21 mouse cellular contexts compared by ENCODE assay signal in genomic region chr13:54847764-54848183, GRCm38 (mm10). TPM values are rescaled to one million over a fixed set of nuclear protein-coding genes. Genes with fewer than 3 reads are reported as not detected.
DNase-seq lines count a peak whose midpoint lies in the region; ATAC-seq lines count a peak whose summit lies in the region.
"Had no signal": no experiment of that assay in that cellular context is flagged by ENCODE, and none has a peak within 500 bp of the region (broad histone marks: within the 10 kb centered on the region; RNA-seq: fewer than 3 reads in every experiment).

No protein-coding gene starts in this region.

- no peaks in the 10 kb centered on the region for H3K9me3 ChIP-seq in midbrain, embryonic 13.5 days
- no peaks in the 10 kb centered on the region for H3K9me3 ChIP-seq in midbrain, embryonic 10.5 days (replicated peaks)
- H3K9me3 ChIP-seq in embryonic facial prominence, embryonic 13.5 days, result no peaks in the 10 kb centered on the region
- no peaks in the 10 kb centered on the region for H3K9me3 ChIP-seq in hindbrain, embryonic 13.5 days
- H3K9me3 ChIP-seq in midbrain, embryonic 16.5 days (replicated peaks; ENCODE audit: control insufficient read depth, low read length, poor library complexity, severe bottlenecking), result no peaks in the 10 kb centered on the region
- H3K9me3 ChIP-seq in heart, embryonic 11.5 days (replicated peaks; ENCODE audit: control insufficient read depth, low read length), result no peaks in the 10 kb centered on the region
- H3K9me3 ChIP-seq: embryonic facial prominence, embryonic 15.5 days; kidney, embryonic 15.5 days; liver, embryonic 13.5 days had no signal

- no peak for DNase-seq in midbrain, embryonic 10.5 days (ENCODE audit: low spot score)
- no peak for DNase-seq in right cerebral cortex, postnatal 14 days
- DNase-seq: adrenal gland, adult 2 months; B cell, adult 2 months; cerebellum, adult 2 months; cerebellum, postnatal 36 days; embryo, embryonic 11 days; gastrocnemius, adult 2 months; kidney, postnatal 4 days; liver, embryonic 13.5 days; lung, adult 2 months; lung, postnatal 14 days; thymus, postnatal 14 days had no signal

- no peak overlapping the region for H3K4me2 ChIP-seq in midbrain, embryonic 13.5 days (replicated peaks)
- no peak overlapping the region for H3K4me2 ChIP-seq in embryonic facial prominence, embryonic 13.5 days
- no peak overlapping the region for H3K4me2 ChIP-seq in hindbrain, embryonic 13.5 days
- no peak overlapping the region for H3K4me2 ChIP-seq in midbrain, embryonic 16.5 days (ENCODE audit: low read length)
- no peak overlapping the region for H3K4me2 ChIP-seq in heart, embryonic 11.5 days
- H3K4me2 ChIP-seq: embryonic facial prominence, embryonic 15.5 days; kidney, embryonic 15.5 days; liver, embryonic 13.5 days had no signal

- H3K36me3 ChIP-seq in midbrain, embryonic 13.5 days, result no peaks in the 10 kb centered on the region
- H3K36me3 ChIP-seq in midbrain, embryonic 10.5 days, result no peaks in the 10 kb centered on the region
- no peaks in the 10 kb centered on the region for H3K36me3 ChIP-seq in embryonic facial prominence, embryonic 13.5 days
- H3K36me3 ChIP-seq in hindbrain, embryonic 13.5 days, result no peaks in the 10 kb centered on the region
- H3K36me3 ChIP-seq in midbrain, embryonic 16.5 days (ENCODE audit: control insufficient read depth, insufficient read depth, low read length), result no peaks in the 10 kb centered on the region
- no peaks in the 10 kb centered on the region for H3K36me3 ChIP-seq in heart, embryonic 11.5 days (ENCODE audit: control insufficient read depth, insufficient read depth, low read length)
- H3K36me3 ChIP-seq: embryonic facial prominence, embryonic 15.5 days; kidney, embryonic 15.5 days; liver, embryonic 13.5 days had no signal

- ATAC-seq in midbrain, embryonic 13.5 days, result peak; percentile 44; the same call in 1 of the 2 replicates
- no peak for ATAC-seq in embryonic facial prominence, embryonic 13.5 days (ENCODE audit: insufficient number of reproducible peaks, insufficient read depth, low FRiP score, low TSS enrichment, low read depth)
- ATAC-seq in hindbrain, embryonic 13.5 days (ENCODE audit: low FRiP score), result peak; percentile 77
- peak; percentile 53; the same call in 1 of the 2 replicates for ATAC-seq in midbrain, embryonic 16.5 days
- no peak for ATAC-seq in heart, embryonic 11.5 days (replicated peaks; ENCODE audit: insufficient number of reproducible peaks, low FRiP score, low TSS enrichment)
- ATAC-seq: intestine, embryonic 16.5 days had no signal

- no peak overlapping the region for H3K4me3 ChIP-seq in midbrain, embryonic 13.5 days (replicated peaks)
- no peak overlapping the region for H3K4me3 ChIP-seq in midbrain, embryonic 10.5 days
- H3K4me3 ChIP-seq in embryonic facial prominence, embryonic 13.5 days, result no peak overlapping the region
- no peak overlapping the region for H3K4me3 ChIP-seq in hindbrain, embryonic 13.5 days
- H3K4me3 ChIP-seq in midbrain, embryonic 16.5 days (ENCODE audit: low read depth, low read length), result no peak overlapping the region
- H3K4me3 ChIP-seq in heart, embryonic 11.5 days (ENCODE audit: low read depth, low read length), result no peak overlapping the region
- H3K4me3 ChIP-seq: embryonic facial prominence, embryonic 15.5 days; gastrocnemius, adult 2 months; kidney, embryonic 15.5 days; liver, embryonic 13.5 days had no signal

- 36% methylated on average over 3 of the region's 3 CpGs for WGBS in midbrain, embryonic 13.5 days
- 65% methylated on average over 3 of the region's 3 CpGs for WGBS in midbrain, embryonic 10.5 days
- 54% methylated on average over 3 of the region's 3 CpGs for WGBS in embryonic facial prominence, embryonic 13.5 days
- WGBS in hindbrain, embryonic 13.5 days, result 30% methylated on average over 3 of the region's 3 CpGs
- 49% methylated on average over 3 of the region's 3 CpGs for WGBS in midbrain, embryonic 16.5 days
- 43% methylated on average over 3 of the region's 3 CpGs for WGBS in heart, embryonic 11.5 days (ENCODE audit: insufficient replicate concordance)

- H3K4me1 ChIP-seq in midbrain, embryonic 13.5 days (replicated peaks), result peaks cover 16% of the 10 kb centered on the region
- H3K4me1 ChIP-seq in midbrain, embryonic 10.5 days, result peaks cover 12% of the 10 kb centered on the region
- no peaks in the 10 kb centered on the region for H3K4me1 ChIP-seq in embryonic facial prominence, embryonic 13.5 days
- peaks cover 11% of the 10 kb centered on the region for H3K4me1 ChIP-seq in hindbrain, embryonic 13.5 days (replicated peaks)
- peaks cover 13% of the 10 kb centered on the region for H3K4me1 ChIP-seq in midbrain, embryonic 16.5 days (ENCODE audit: control insufficient read depth, insufficient read depth, low read length)
- H3K4me1 ChIP-seq in heart, embryonic 11.5 days (ENCODE audit: control insufficient read depth, insufficient read depth, low read length), result no peaks in the 10 kb centered on the region
- H3K4me1 ChIP-seq: embryonic facial prominence, embryonic 15.5 days; kidney, embryonic 15.5 days; liver, embryonic 13.5 days had no signal

- H3K9ac ChIP-seq in midbrain, embryonic 13.5 days (replicated peaks), result 0 out of 2 replicates have a peak overlapping the region, but pooled peaks have one; percentile 7
- H3K9ac ChIP-seq in embryonic facial prominence, embryonic 13.5 days, result 0 out of 2 replicates have a peak overlapping the region, but pooled peaks have one; percentile 17
- peak overlapping the region; percentile 39; the same call in 1 of the 2 replicates for H3K9ac ChIP-seq in hindbrain, embryonic 13.5 days
- H3K9ac ChIP-seq in midbrain, embryonic 16.5 days (ENCODE audit: low read depth, low read length), result 0 out of 2 replicates have a peak overlapping the region, but pooled peaks have one; percentile 14
- H3K9ac ChIP-seq in heart, embryonic 11.5 days (ENCODE audit: low read depth, low read length), result no peak overlapping the region
- H3K9ac ChIP-seq: embryonic facial prominence, embryonic 15.5 days; kidney, embryonic 15.5 days; liver, embryonic 13.5 days had no signal

- H3K27ac ChIP-seq in midbrain, embryonic 13.5 days, result 0 out of 2 replicates have a peak overlapping the region, but pooled peaks have one; percentile 5
- H3K27ac ChIP-seq in midbrain, embryonic 10.5 days (replicated peaks), result no peak overlapping the region
- no peak overlapping the region for H3K27ac ChIP-seq in embryonic facial prominence, embryonic 13.5 days
- peak overlapping the region; percentile 77 for H3K27ac ChIP-seq in hindbrain, embryonic 13.5 days
- peak overlapping the region; percentile 31; the same call in 1 of the 2 replicates for H3K27ac ChIP-seq in midbrain, embryonic 16.5 days (ENCODE audit: low read length)
- H3K27ac ChIP-seq in heart, embryonic 11.5 days (ENCODE audit: low read depth, low read length), result no peak overlapping the region
- H3K27ac ChIP-seq: embryonic facial prominence, embryonic 15.5 days; gastrocnemius, adult 2 months; kidney, embryonic 15.5 days; liver, embryonic 13.5 days had no signal

- no peaks in the 10 kb centered on the region; the same call in 1 of the 2 replicates for H3K27me3 ChIP-seq in midbrain, embryonic 13.5 days
- H3K27me3 ChIP-seq in midbrain, embryonic 10.5 days (ENCODE audit: low read depth, poor library complexity, severe bottlenecking), result peaks cover 20% of the 10 kb centered on the region; the same call in 1 of the 2 replicates
- H3K27me3 ChIP-seq in embryonic facial prominence, embryonic 13.5 days, result no peaks in the 10 kb centered on the region
- H3K27me3 ChIP-seq in hindbrain, embryonic 13.5 days, result peaks cover 9% of the 10 kb centered on the region
- no peaks in the 10 kb centered on the region for H3K27me3 ChIP-seq in midbrain, embryonic 16.5 days (ENCODE audit: control insufficient read depth, insufficient read depth, low read depth, low read length)
- H3K27me3 ChIP-seq in heart, embryonic 11.5 days (ENCODE audit: control insufficient read depth, insufficient read depth, low read length), result peaks cover 2% of the 10 kb centered on the region; the same call in 1 of the 2 replicates
- H3K27me3 ChIP-seq: embryonic facial prominence, embryonic 15.5 days; liver, embryonic 13.5 days had no signal

RNA-seq across cellular contexts. Expression of gene Tspan17, which starts 58.6 kb away (rescaled TPM):
- 28.3 and 30.5 TPM in 2 replicates for polyA plus RNA-seq in midbrain, embryonic 13.5 days (2015; fragmentation: Nextera tagmentation; extraction: Ambion mirVana)
- polyA plus RNA-seq in midbrain, embryonic 10.5 days (2016; fragmentation: Nextera tagmentation; extraction: Ambion mirVana), result 12.9 and 20.6 TPM in 2 replicates
- polyA plus RNA-seq in embryonic facial prominence, embryonic 13.5 days (2015; fragmentation: Nextera tagmentation; extraction: Ambion mirVana), result 7.5 and 7.6 TPM in 2 replicates
- polyA plus RNA-seq in hindbrain, embryonic 13.5 days (2015; fragmentation: Nextera tagmentation; extraction: Ambion mirVana), result 50.4 and 54.0 TPM in 2 replicates
- 60.1 and 67.7 TPM in 2 replicates for polyA plus RNA-seq in midbrain, embryonic 16.5 days (2015; fragmentation: Nextera tagmentation; extraction: Ambion mirVana)
- 2.4 and 3.9 TPM in 2 replicates for polyA plus RNA-seq in heart, embryonic 11.5 days (2014; fragmentation: Nextera tagmentation; extraction: Ambion mirVana)

Comparison
In these comparisons a context has a peak if more than half of its experiments do, and no peak if none do; other contexts are left out.
1. H3K27ac ChIP-seq: peak in midbrain, embryonic 13.5 days (single experiment), hindbrain, embryonic 13.5 days (single experiment) and midbrain, embryonic 16.5 days (single experiment); none in midbrain, embryonic 10.5 days (single experiment), embryonic facial prominence, embryonic 13.5 days (single experiment) and heart, embryonic 11.5 days (single experiment).
2. ATAC-seq: peak in midbrain, embryonic 13.5 days (single experiment), hindbrain, embryonic 13.5 days (single experiment) and midbrain, embryonic 16.5 days (single experiment); none in embryonic facial prominence, embryonic 13.5 days (single experiment) and heart, embryonic 11.5 days (single experiment).